ENCODE assay signal across 9 mouse cellular contexts in the genomic region with DNA sequence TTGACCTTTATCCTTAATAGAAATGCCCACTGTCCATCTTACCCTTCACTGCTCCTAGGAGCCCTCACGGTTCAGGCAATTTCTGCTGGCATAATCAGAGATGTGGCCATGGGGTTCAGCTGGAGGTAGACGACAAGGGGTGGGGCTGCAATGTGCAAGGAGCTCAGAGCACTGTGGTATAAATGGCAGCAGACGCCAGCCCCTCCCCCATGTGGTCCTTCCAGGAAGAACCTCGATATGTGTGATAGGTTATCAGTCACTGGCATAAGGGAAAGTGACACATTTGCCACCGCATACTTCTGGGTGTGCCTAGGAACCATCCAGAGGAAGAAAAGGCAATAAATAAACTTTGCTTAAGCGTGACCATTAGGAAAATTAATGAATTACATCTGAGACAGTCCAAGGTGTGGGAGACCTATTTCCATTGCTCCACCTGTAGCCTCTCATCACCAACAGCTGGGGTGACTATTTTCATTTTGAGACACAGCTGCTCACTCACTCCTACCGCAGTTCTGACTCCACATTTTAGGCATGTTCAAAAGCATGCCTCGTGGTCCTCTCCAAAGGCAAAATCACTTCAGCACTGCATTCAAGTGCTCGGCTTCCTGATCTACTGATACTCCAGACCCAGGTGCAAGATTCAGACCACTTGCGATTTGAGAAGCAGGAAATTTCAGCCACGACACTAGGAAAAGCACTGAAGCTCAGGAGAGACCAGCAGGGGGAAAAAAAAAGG. TPM values are rescaled to one million over a fixed set of nuclear protein-coding genes. Genes with fewer than 3 reads are reported as not detected.
A peak's percentile ranks its signal among the peaks of the same experiment; 100 is the strongest.
DNase-seq lines count a peak whose midpoint lies in the region; ATAC-seq and TF ChIP-seq lines count a peak whose summit lies in the region.
"Had no signal": no experiment of that assay in that cellular context is flagged by ENCODE, and none has a peak within 500 bp of the region (broad histone marks: within the 10 kb centered on the region; RNA-seq: fewer than 3 reads in every experiment).

No protein-coding gene starts in this region.

- H3K36me3 ChIP-seq in kidney, embryonic 14.5 days (ENCODE audit: control insufficient read depth, insufficient read depth, low read length): no peaks in the 10 kb centered on the region
- H3K36me3 ChIP-seq in MEL (ENCODE audit: control insufficient read depth in 1 of 2, insufficient read depth in 2 of 2, low read length in 2 of 2): peaks cover 0 to 7% of the 10 kb centered on the region in 2 experiments; a peak in 2 of 4 replicates
- peaks cover 43% of the 10 kb centered on the region for H3K36me3 ChIP-seq in erythroblast, embryonic 14.5 days (ENCODE audit: control insufficient read depth)
- no peaks in the 10 kb centered on the region for H3K36me3 ChIP-seq in megakaryocyte, embryonic 14.5 days (replicated peaks; ENCODE audit: low read length)

- H3K27me3 ChIP-seq in kidney, embryonic 14.5 days (ENCODE audit: control insufficient read depth, insufficient read depth, low read length): no peaks in the 10 kb centered on the region
- no peaks in the 10 kb centered on the region; a peak in 1 of 4 replicates for H3K27me3 ChIP-seq in MEL (ENCODE audit: control insufficient read depth in 1 of 2, insufficient read depth in 2 of 2, low read length in 2 of 2)
- no peaks in the 10 kb centered on the region for H3K27me3 ChIP-seq in erythroblast, embryonic 14.5 days (ENCODE audit: control insufficient read depth)
- no peaks in the 10 kb centered on the region for H3K27me3 ChIP-seq in megakaryocyte, embryonic 14.5 days (replicated peaks)

- H3K27ac ChIP-seq in kidney, embryonic 14.5 days (ENCODE audit: low read depth, low read length): no peak overlapping the region
- H3K27ac ChIP-seq in MEL (ENCODE audit: control insufficient read depth, low read depth, low read length): no peak overlapping the region; the same call in 1 of the 2 replicates

- H3K4me1 ChIP-seq in kidney, embryonic 14.5 days (ENCODE audit: control insufficient read depth, insufficient read depth, low read length): no peaks in the 10 kb centered on the region
- H3K4me1 ChIP-seq in MEL (ENCODE audit: control insufficient read depth in 1 of 2, insufficient read depth in 2 of 2, low read length in 2 of 2): peaks cover 0 to 16% of the 10 kb centered on the region in 2 experiments; a peak in 2 of 4 replicates
- peaks cover 54% of the 10 kb centered on the region for H3K4me1 ChIP-seq in erythroblast, embryonic 14.5 days (ENCODE audit: control insufficient read depth)
- H3K4me1 ChIP-seq in megakaryocyte, embryonic 14.5 days: peaks cover 36% of the 10 kb centered on the region

- peak; percentile 65 to 77; a peak in 3 of 4 replicates for TF ChIP-seq EP300 in MEL (IDR thresholded peaks at IDR 0.05; ENCODE audit: low read depth in 1 of 2, low read length in 2 of 2)

- H3K9me3 ChIP-seq in kidney, embryonic 14.5 days (ENCODE audit: control insufficient read depth, low read length): no peaks in the 10 kb centered on the region
- H3K9me3 ChIP-seq in MEL (replicated peaks; ENCODE audit: insufficient read depth, low read length): no peaks in the 10 kb centered on the region
- no peaks in the 10 kb centered on the region for H3K9me3 ChIP-seq in erythroblast, embryonic 14.5 days (ENCODE audit: control insufficient read depth, low read length)
- H3K9me3 ChIP-seq in megakaryocyte, embryonic 14.5 days: no peaks in the 10 kb centered on the region

- H3K4me3 ChIP-seq in kidney, embryonic 14.5 days (ENCODE audit: low read length): no peak overlapping the region
- no peak overlapping the region; a peak in 1 of 4 replicates for H3K4me3 ChIP-seq in MEL (ENCODE audit: control insufficient read depth in 1 of 2, insufficient read depth in 1 of 2, low read depth in 2 of 2, low read length in 2 of 2)
- peak overlapping the region; percentile 57 for H3K4me3 ChIP-seq in erythroblast, embryonic 14.5 days (replicated peaks)
- peak overlapping the region; percentile 88 for H3K4me3 ChIP-seq in megakaryocyte, embryonic 14.5 days (replicated peaks)

- H3K4me2 ChIP-seq in kidney, embryonic 14.5 days (replicated peaks; ENCODE audit: low read depth, low read length): no peak overlapping the region

- WGBS in kidney, embryonic 14.5 days: 53% methylated on average over 11 of the region's 11 CpGs

- intact Hi-C loops in heart, postnatal 36 days (cut with DNase I): no loop called here

- TF ChIP-seq RAD21 in MEL (IDR thresholded peaks at IDR 0.05; ENCODE audit: low read depth, low read length): no peak

- DNase-seq in kidney, adult 18-20 months: no peak
- peak; percentile 82 for DNase-seq in MEL (ENCODE audit: low read depth, low spot score)
- no peak for DNase-seq in yolk sac, embryonic 10.5 days (ENCODE audit: low spot score)
- DNase-seq in cerebellum, adult 9-10 months: no peak
- DNase-seq in heart, postnatal 36 days: no peak
- DNase-seq: kidney, postnatal 25 days had no signal

- no peak for TF ChIP-seq POLR2A in MEL (IDR thresholded peaks at IDR 0.05; ENCODE audit: control insufficient read depth in 1 of 2, insufficient read depth in 1 of 2, low read depth in 1 of 2, low read length in 2 of 2, poor library complexity in 1 of 2)

- ATAC-seq in kidney, embryonic 14.5 days (ENCODE audit: low FRiP score, low TSS enrichment): 0 out of 2 replicates have a peak, but pooled peaks have one; percentile 52

- no peak overlapping the region for H3K9ac ChIP-seq in kidney, embryonic 14.5 days (ENCODE audit: low read depth, low read length)
- no peak overlapping the region for H3K9ac ChIP-seq in MEL (ENCODE audit: control insufficient read depth, low read depth, low read length, poor library complexity, severe bottlenecking)

- no peaks in the 10 kb centered on the region for H3K79me2 ChIP-seq in MEL (ENCODE audit: control insufficient read depth, insufficient read depth, low read length, poor library complexity)

- no peak for TF ChIP-seq CTCF in MEL (IDR thresholded peaks at IDR 0.05 in 2 of 3, conservative IDR thresholded peaks at IDR 0.05 in 1 of 3; ENCODE audit: control insufficient read depth in 1 of 3, insufficient read depth in 1 of 3, low read depth in 2 of 3, low read length in 3 of 3, poor library complexity in 1 of 3, severe bottlenecking in 1 of 3)

TF ChIP-seq in MEL, 35 proteins besides CTCF, POLR2A, EP300 and RAD21:
- TF ChIP-seq SIN3A (IDR thresholded peaks at IDR 0.05; ENCODE audit: low read length) (peak; percentile 44; the same call in 1 of the 2 replicates), ZC3H11A (IDR thresholded peaks at IDR 0.05; ENCODE audit: low read depth, low read length) (no peak), JUND (IDR thresholded peaks at IDR 0.05; ENCODE audit: low read depth, low read length) (no peak), SMC3 (IDR thresholded peaks at IDR 0.05; ENCODE audit: low read depth, low read length) (no peak), USF1 (IDR thresholded peaks at IDR 0.05; ENCODE audit: low read depth, low read length) (no peak), RCOR1 (IDR thresholded peaks at IDR 0.05; ENCODE audit: low read depth, low read length) (0 out of 2 replicates have a peak, but pooled peaks have one; percentile 37), NELFE (IDR thresholded peaks at IDR 0.05; ENCODE audit: low read depth, low read length) (no peak), MYB (IDR thresholded peaks at IDR 0.05; ENCODE audit: low read depth, low read length) (no peak), TCF12 (IDR thresholded peaks at IDR 0.05; ENCODE audit: low read depth, low read length) (peak; percentile 29; the same call in 1 of the 2 replicates), GATA1 (IDR thresholded peaks at IDR 0.05; ENCODE audit: low read depth, low read length) (peak; percentile 34; the same call in 1 of the 2 replicates), TAL1 (IDR thresholded peaks at IDR 0.05; ENCODE audit: low read length) (peak; percentile 73), MEF2A (IDR thresholded peaks at IDR 0.05; ENCODE audit: extremely low read depth, insufficient replicate concordance, low read depth, low read length, poor library complexity, severe bottlenecking) (no peak), BHLHE40 (IDR thresholded peaks at IDR 0.05; ENCODE audit: borderline replicate concordance, low read depth, low read length) (no peak), MAZ (IDR thresholded peaks at IDR 0.05; ENCODE audit: low read depth, low read length) (no peak), MXI1 (IDR thresholded peaks at IDR 0.05; ENCODE audit: low read depth, low read length) (0 out of 2 replicates have a peak, but pooled peaks have one; percentile 31), ZNF384 (IDR thresholded peaks at IDR 0.05; ENCODE audit: low read depth, low read length) (no peak), ETS1 (IDR thresholded peaks at IDR 0.05; ENCODE audit: low read depth, low read length) (peak; percentile 37; the same call in 1 of the 2 replicates), MAFK (IDR thresholded peaks at IDR 0.05; ENCODE audit: borderline replicate concordance, low read depth, low read length) (no peak)

RNA-seq across cellular contexts. Expression of a gene that starts 29.7 kb away (rescaled TPM):
- 6.5 and 7.0 TPM in 2 replicates for polyA plus RNA-seq in kidney, embryonic 14.5 days (2014; fragmentation: Nextera tagmentation; extraction: Ambion mirVana)
- 4.1 and 4.2 TPM in 2 replicates for total RNA-seq in MEL (2012; rRNA removed)
- polyA plus RNA-seq in MEL (2012; ENCODE audit: insufficient read depth in 1 of 2, insufficient read length in 2 of 2, low read depth in 1 of 2, low replicate concordance in 2 of 2, missing spikeins in 1 of 2): 1 to 10 TPM in 1 of 2 experiments, not detected in 1; 4.8 TPM
- 0.04 TPM in 1 of 2 replicates, not detected in the other for polyA plus RNA-seq in erythroblast, embryonic 14.5 days (2012)
- 0.55 and 3.0 TPM in 2 replicates for polyA plus RNA-seq in megakaryocyte, embryonic 14.5 days (2012; ENCODE audit: insufficient read depth, low replicate concordance)
- 1 to 10 TPM; 2.0 to 2.7 TPM for total RNA-seq in heart, postnatal 36 days (2021)

Comparison
In these comparisons a context has a peak if more than half of its experiments do, and no peak if none do; other contexts are left out.
1. H3K4me3 ChIP-seq: peak in erythroblast, embryonic 14.5 days (single experiment) and megakaryocyte, embryonic 14.5 days (single experiment); none in kidney, embryonic 14.5 days (single experiment) and MEL (0 of 2).